Mouse (Mus musculus): ENCODE results near the gene Ddost. TPM values are rescaled to one million over a fixed set of nuclear protein-coding genes. Genes with fewer than 3 reads are reported as not detected.

Gene Ddost
- polyA plus RNA-seq, 2 experiments: 342 to 344 TPM

- peaks cover 39% of the 10 kb centered on the region for H3K36me3 ChIP-seq (ENCODE audit: control insufficient read depth, insufficient read depth, low read length)
- no peaks in the 10 kb centered on the region for H3K4me1 ChIP-seq (ENCODE audit: control insufficient read depth, insufficient read depth, low read length)
- H3K9ac ChIP-seq (ENCODE audit: low read depth, low read length, severe bottlenecking): no peak overlapping the region
- H3K9me3 ChIP-seq (ENCODE audit: control insufficient read depth, low read length): no peaks in the 10 kb centered on the region
- no peak overlapping the region for H3K27ac ChIP-seq (replicated peaks; ENCODE audit: low read depth, low read length)
- WGBS: 53% methylated on average over 6 of the region's 6 CpGs
- ATAC-seq (ENCODE audit: low FRiP score, low read depth) (no peak), DNase-seq (ENCODE audit: low spot score) (no peak)
- no peak overlapping the region for H3K4me3 ChIP-seq (replicated peaks; ENCODE audit: low read length)
- H3K27me3 ChIP-seq (ENCODE audit: control insufficient read depth, insufficient read depth, low read length): no peaks in the 10 kb centered on the region
- H3K4me2 ChIP-seq (replicated peaks; ENCODE audit: low read depth, low read length, severe bottlenecking): no peak overlapping the region
- no peak for TF ChIP-seq POLR2A (IDR thresholded peaks at IDR 0.05; ENCODE audit: borderline replicate concordance, extremely low read depth, insufficient read depth, insufficient read length)
These were observed 14.2 kb downstream of the Ddost start for GRCm38 (mm10) chr4:138318509-138319266.

- DNase-seq (ENCODE audit: low spot score): peak; percentile 68
- H3K27me3 ChIP-seq (ENCODE audit: control insufficient read depth, insufficient read depth, low read length): no peaks in the 10 kb centered on the region
- no peak overlapping the region for H3K9ac ChIP-seq (ENCODE audit: low read depth, low read length, severe bottlenecking)
- no peak overlapping the region for H3K27ac ChIP-seq (replicated peaks; ENCODE audit: low read depth, low read length)
- 36% methylated on average over 10 of the region's 10 CpGs for WGBS
- TF ChIP-seq POLR2A (IDR thresholded peaks at IDR 0.05; ENCODE audit: borderline replicate concordance, extremely low read depth, insufficient read depth, insufficient read length): no peak
- peaks cover 31% of the 10 kb centered on the region for H3K36me3 ChIP-seq (ENCODE audit: control insufficient read depth, insufficient read depth, low read length)
- peak; percentile 48 for ATAC-seq (ENCODE audit: low FRiP score, low read depth)
- H3K4me3 ChIP-seq (replicated peaks; ENCODE audit: low read length): no peak overlapping the region
- H3K9me3 ChIP-seq (ENCODE audit: control insufficient read depth, low read length): no peaks in the 10 kb centered on the region
- no peak overlapping the region for H3K4me2 ChIP-seq (replicated peaks; ENCODE audit: low read depth, low read length, severe bottlenecking)
- H3K4me1 ChIP-seq (ENCODE audit: control insufficient read depth, insufficient read depth, low read length): no peaks in the 10 kb centered on the region
These were observed 15.0 kb downstream of the Ddost start for GRCm38 (mm10) chr4:138319508-138319907.

- WGBS: 80% methylated on average over 11 of the region's 11 CpGs
- Histone ChIP-seq H3K4me1 (ENCODE audit: control insufficient read depth, insufficient read depth, low read length) (no peaks in the 10 kb centered on the region), H3K27me3 (ENCODE audit: control insufficient read depth, insufficient read depth, low read length) (no peaks in the 10 kb centered on the region), H3K9ac (ENCODE audit: low read depth, low read length, severe bottlenecking) (no peak overlapping the region), H3K4me3 (replicated peaks; ENCODE audit: low read length) (no peak overlapping the region), H3K36me3 (ENCODE audit: control insufficient read depth, insufficient read depth, low read length) (peaks cover 21% of the 10 kb centered on the region), H3K27ac (replicated peaks; ENCODE audit: low read depth, low read length) (no peak overlapping the region), H3K9me3 (ENCODE audit: control insufficient read depth, low read length) (no peaks in the 10 kb centered on the region), H3K4me2 (replicated peaks; ENCODE audit: low read depth, low read length, severe bottlenecking) (no peak overlapping the region)
- no peak for TF ChIP-seq POLR2A (IDR thresholded peaks at IDR 0.05; ENCODE audit: borderline replicate concordance, extremely low read depth, insufficient read depth, insufficient read length)
- ATAC-seq (ENCODE audit: low FRiP score, low read depth) (no peak), DNase-seq (ENCODE audit: low spot score) (no peak)
These were observed 16.2 kb downstream of the Ddost start for GRCm38 (mm10) chr4:138320711-138321110.

GRCm38 (mm10) chr4:138321488-138321887 is 17.0 kb downstream of the Ddost start:
- TF ChIP-seq POLR2A (IDR thresholded peaks at IDR 0.05; ENCODE audit: borderline replicate concordance, extremely low read depth, insufficient read depth, insufficient read length): no peak
- DNase-seq (ENCODE audit: low spot score) (no peak), ATAC-seq (ENCODE audit: low FRiP score, low read depth) (no peak)
- Histone ChIP-seq H3K9me3 (ENCODE audit: control insufficient read depth, low read length) (no peaks in the 10 kb centered on the region), H3K4me1 (ENCODE audit: control insufficient read depth, insufficient read depth, low read length) (peaks cover 2% of the 10 kb centered on the region; the same call in 1 of the 2 replicates), H3K4me2 (replicated peaks; ENCODE audit: low read depth, low read length, severe bottlenecking) (no peak overlapping the region), H3K4me3 (replicated peaks; ENCODE audit: low read length) (no peak overlapping the region), H3K36me3 (ENCODE audit: control insufficient read depth, insufficient read depth, low read length) (peaks cover 17% of the 10 kb centered on the region), H3K27me3 (ENCODE audit: control insufficient read depth, insufficient read depth, low read length) (no peaks in the 10 kb centered on the region), H3K9ac (ENCODE audit: low read depth, low read length, severe bottlenecking) (no peak overlapping the region), H3K27ac (replicated peaks; ENCODE audit: low read depth, low read length) (no peak overlapping the region)
- 69% methylated on average over 7 of the region's 7 CpGs for WGBS

- no peak for TF ChIP-seq POLR2A (IDR thresholded peaks at IDR 0.05; ENCODE audit: borderline replicate concordance, extremely low read depth, insufficient read depth, insufficient read length)
- Histone ChIP-seq H3K4me1 (ENCODE audit: control insufficient read depth, insufficient read depth, low read length) (peaks cover 4% of the 10 kb centered on the region; the same call in 1 of the 2 replicates), H3K4me2 (replicated peaks; ENCODE audit: low read depth, low read length, severe bottlenecking) (no peak overlapping the region), H3K9ac (ENCODE audit: low read depth, low read length, severe bottlenecking) (no peak overlapping the region), H3K27ac (replicated peaks; ENCODE audit: low read depth, low read length) (no peak overlapping the region), H3K4me3 (replicated peaks; ENCODE audit: low read length) (no peak overlapping the region), H3K36me3 (ENCODE audit: control insufficient read depth, insufficient read depth, low read length) (peaks cover 5% of the 10 kb centered on the region), H3K9me3 (ENCODE audit: control insufficient read depth, low read length) (no peaks in the 10 kb centered on the region), H3K27me3 (ENCODE audit: control insufficient read depth, insufficient read depth, low read length) (no peaks in the 10 kb centered on the region)
- 81% methylated on average over 4 of the region's 4 CpGs for WGBS
- no peak for DNase-seq (ENCODE audit: low spot score)
- ATAC-seq (ENCODE audit: low FRiP score, low read depth): no peak
These were observed 18.2 kb downstream of the Ddost start for GRCm38 (mm10) chr4:138322692-138323091.

Measured in limb, embryonic 14.5 days (tissue).